Mouse (Mus musculus): ENCODE data around the gene Tm9sf1. TPM values are rescaled to one million over a fixed set of nuclear protein-coding genes. Genes with fewer than 3 reads are reported as not detected.

The Tm9sf1 gene
- 84.3 and 91.1 TPM in 2 replicates for polyA plus RNA-seq (2015; fragmentation: Nextera tagmentation; extraction: Ambion mirVana)

DNA sequence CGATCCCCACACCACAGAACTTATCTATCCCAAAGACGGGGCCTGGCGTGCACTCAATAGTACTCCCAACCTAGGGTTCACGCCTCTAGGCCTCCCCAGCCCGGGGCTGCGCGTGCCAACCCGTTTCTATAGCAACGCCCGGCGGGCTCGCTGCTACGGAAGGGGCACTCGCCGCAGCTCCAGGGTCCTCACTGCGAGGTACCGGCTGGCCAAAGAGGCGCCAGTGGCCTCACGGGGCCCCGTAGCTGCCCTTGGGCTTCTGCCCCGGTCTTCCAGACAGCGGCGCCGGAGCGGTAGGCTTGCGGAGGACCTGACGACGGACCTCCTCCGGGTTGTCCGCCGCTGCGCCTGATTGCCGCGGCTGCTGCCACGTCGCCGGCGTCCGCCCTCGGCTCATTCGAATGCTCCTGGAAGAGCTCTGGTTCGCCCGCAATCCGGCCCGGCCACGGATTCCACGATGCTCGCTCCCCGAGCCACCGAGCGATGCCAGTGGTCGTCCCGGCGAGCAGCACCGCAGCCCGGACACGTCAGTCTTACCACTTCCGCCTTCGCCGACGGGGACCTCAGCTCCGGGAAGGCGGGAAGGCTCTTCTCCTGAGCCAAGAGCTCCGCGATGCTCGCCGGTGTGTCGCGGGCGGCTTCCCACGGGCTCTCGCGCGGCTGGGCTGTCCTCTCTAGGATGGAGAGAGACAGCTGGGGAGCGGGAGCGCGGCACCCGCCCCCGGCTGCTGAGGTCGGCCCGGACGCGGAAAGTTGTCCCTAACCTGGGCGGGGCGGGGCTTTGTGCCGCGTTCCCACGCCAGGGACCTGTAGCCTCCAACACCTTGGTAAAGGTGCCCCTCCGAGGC lies at the start of gene Tm9sf1:
TSS of gene Tm9sf1 (minus strand) at position 747 of the 848 bp plus-strand sequence.
- Histone ChIP-seq H3K9ac (replicated peaks; ENCODE audit: low read depth) (peak within 1 kb of the TSS; percentile 90), H3K9me3 (ENCODE audit: low read length) (no peaks in the 10 kb centered on the region), H3K27me3 (replicated peaks; ENCODE audit: insufficient read depth, low read length) (no peaks in the 10 kb centered on the region), H3K4me2 (replicated peaks; ENCODE audit: low read depth, low read length) (peak within 1 kb of the TSS; percentile 68), H3K36me3 (ENCODE audit: insufficient read depth, low read length) (peaks cover 20% of the 10 kb centered on the region; the same call in 1 of the 2 replicates), H3K4me3 (ENCODE audit: low read depth, low read length) (peak within 1 kb of the TSS; percentile 94), H3K27ac (ENCODE audit: low read length) (peak within 1 kb of the TSS; percentile 94), H3K4me1 (ENCODE audit: insufficient read depth, low read depth, low read length) (peaks cover 5% of the 10 kb centered on the region; the same call in 1 of the 2 replicates)
- DNase-seq (ENCODE audit: low spot score) (peak; percentile 90), ATAC-seq (peak; percentile 90)
- TF ChIP-seq CTCF (IDR thresholded peaks at IDR 0.05) (peak; percentile 40), EP300 (IDR thresholded peaks at IDR 0.05) (no peak)
- 1% methylated on average over 76 of the region's 89 CpGs for WGBS

DNA sequence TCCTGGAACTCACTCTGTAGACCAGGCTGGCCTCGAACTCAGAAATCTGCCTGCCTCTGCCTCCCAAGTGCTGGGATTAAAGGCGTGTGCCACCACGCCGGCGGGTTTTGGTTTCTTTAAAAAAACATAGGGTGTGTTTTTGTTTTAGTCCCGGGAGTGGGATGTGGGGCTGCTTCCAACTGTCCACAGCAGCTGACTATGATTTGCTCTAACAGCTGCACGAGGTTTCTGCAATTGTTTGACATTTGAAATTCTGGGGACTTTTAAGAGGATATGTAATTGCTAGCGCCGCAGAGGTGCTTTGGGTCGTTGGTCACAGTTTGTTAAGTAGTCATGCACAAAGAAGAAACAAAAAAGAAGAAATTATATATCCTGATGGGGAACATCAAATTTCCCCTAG lies 45.8 kb upstream of the Tm9sf1 start:
- no peaks in the 10 kb centered on the region for H3K36me3 ChIP-seq (ENCODE audit: insufficient read depth, low read length)
- H3K27me3 ChIP-seq (replicated peaks; ENCODE audit: insufficient read depth, low read length) = no peaks in the 10 kb centered on the region
- no peak overlapping the region for H3K4me3 ChIP-seq (ENCODE audit: low read depth, low read length)
- DNase-seq (ENCODE audit: low spot score) (no peak), ATAC-seq (no peak)
- H3K9me3 ChIP-seq (ENCODE audit: low read length) = no peaks in the 10 kb centered on the region
- TF ChIP-seq EP300 (IDR thresholded peaks at IDR 0.05) = no peak
- TF ChIP-seq CTCF (IDR thresholded peaks at IDR 0.05) = no peak
- WGBS = 71% methylated on average over 10 of the region's 10 CpGs
- H3K9ac ChIP-seq (replicated peaks; ENCODE audit: low read depth) = no peak overlapping the region
- no peak overlapping the region for H3K4me2 ChIP-seq (replicated peaks; ENCODE audit: low read depth, low read length)
- H3K27ac ChIP-seq (ENCODE audit: low read length) = no peak overlapping the region
- no peaks in the 10 kb centered on the region for H3K4me1 ChIP-seq (ENCODE audit: insufficient read depth, low read depth, low read length)

DNA sequence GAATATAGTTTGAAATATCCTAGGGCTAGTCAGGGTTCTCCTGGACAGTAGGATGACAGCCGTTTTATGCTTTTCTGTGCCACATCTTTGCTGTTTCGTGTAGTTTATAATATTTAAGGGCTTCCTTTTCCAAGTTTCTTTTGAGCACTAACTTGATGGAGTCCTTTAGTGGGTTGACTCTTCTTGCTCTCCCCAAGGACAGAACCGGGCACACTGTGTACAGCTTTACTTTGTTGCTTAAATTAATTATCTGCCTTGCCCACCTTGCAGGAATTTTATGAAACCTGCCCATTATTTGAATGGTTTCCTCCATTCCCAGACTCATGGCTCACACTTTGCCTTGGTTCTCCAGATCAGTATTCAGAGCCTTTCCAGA lies 38.5 kb upstream of the Tm9sf1 start:
- H3K9me3 ChIP-seq (ENCODE audit: low read length) = no peaks in the 10 kb centered on the region
- no peaks in the 10 kb centered on the region for H3K27me3 ChIP-seq (replicated peaks; ENCODE audit: insufficient read depth, low read length)
- DNase-seq (ENCODE audit: low spot score) = no peak
- TF ChIP-seq CTCF (IDR thresholded peaks at IDR 0.05) = no peak
- TF ChIP-seq EP300 (IDR thresholded peaks at IDR 0.05) = no peak
- peak overlapping the region; percentile 73 for H3K4me3 ChIP-seq (ENCODE audit: low read depth, low read length)
- H3K4me2 ChIP-seq (replicated peaks; ENCODE audit: low read depth, low read length) = peak overlapping the region; percentile 77
- peak; percentile 1; the same call in 1 of the 2 replicates for ATAC-seq
- H3K27ac ChIP-seq (ENCODE audit: low read length) = peak overlapping the region; percentile 87; the same call in 1 of the 2 replicates
- WGBS = 6% methylated on average over 3 of the region's 3 CpGs
- H3K9ac ChIP-seq (replicated peaks; ENCODE audit: low read depth) = no peak overlapping the region
- peaks cover 21% of the 10 kb centered on the region for H3K36me3 ChIP-seq (ENCODE audit: insufficient read depth, low read length)
- H3K4me1 ChIP-seq (ENCODE audit: insufficient read depth, low read depth, low read length) = no peaks in the 10 kb centered on the region

DNA sequence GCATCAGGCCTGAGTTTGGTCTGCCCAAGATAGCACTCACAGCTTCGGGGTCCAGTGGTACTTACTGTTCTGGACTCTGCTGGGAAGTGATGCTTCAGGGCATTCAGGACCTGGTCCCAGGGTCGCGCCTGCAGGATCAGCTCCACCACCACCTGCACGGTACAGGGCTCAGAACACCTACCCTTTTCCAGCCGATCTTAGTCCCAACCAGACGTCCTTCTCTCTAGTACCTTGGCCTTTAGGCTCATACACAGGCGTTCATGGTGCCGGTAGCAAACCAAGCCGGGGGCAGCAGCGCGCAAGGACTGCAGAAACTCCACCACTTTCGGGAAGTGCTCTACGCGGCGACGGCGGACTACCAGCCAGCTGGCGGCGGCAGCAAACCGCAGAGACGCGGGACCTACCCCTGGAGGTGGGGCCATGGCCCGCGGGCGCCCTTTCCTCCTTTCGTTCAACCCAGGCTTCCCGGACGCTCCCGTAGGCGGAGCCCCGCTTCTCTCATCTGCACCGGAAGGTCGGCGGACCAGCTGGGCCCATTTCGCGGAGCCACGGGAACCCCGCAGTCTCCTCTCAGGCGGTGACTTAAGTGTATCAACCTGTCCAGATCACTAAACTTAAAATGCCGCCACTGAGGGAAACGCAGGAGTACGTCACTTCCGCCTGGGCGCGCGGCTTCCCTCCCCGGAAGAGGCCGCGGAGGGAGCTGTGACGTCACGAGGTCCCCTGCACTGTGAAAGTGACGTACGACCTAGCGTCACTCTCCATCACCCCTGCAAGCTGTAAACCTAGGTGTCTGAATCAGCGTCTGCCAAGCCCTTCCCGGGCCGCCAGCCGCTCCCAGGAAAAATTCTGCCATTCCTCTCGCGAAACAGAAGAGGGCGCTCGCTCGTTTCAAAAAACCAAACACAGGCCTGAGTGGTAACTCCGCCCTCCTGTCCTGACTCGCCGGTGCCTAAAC lies 37.8 kb upstream of the Tm9sf1 start, which contains the start of gene Tinf2:
TSS of gene Tinf2 (minus strand) at position 661 of the 958 bp plus-strand sequence.
- Histone ChIP-seq H3K36me3 (ENCODE audit: insufficient read depth, low read length) (peaks cover 25% of the 10 kb centered on the region), H3K27ac (ENCODE audit: low read length) (peak within 1 kb of the TSS; percentile 87), H3K4me2 (replicated peaks; ENCODE audit: low read depth, low read length) (peak within 1 kb of the TSS; percentile 77), H3K27me3 (replicated peaks; ENCODE audit: insufficient read depth, low read length) (no peaks in the 10 kb centered on the region), H3K4me1 (ENCODE audit: insufficient read depth, low read depth, low read length) (no peaks in the 10 kb centered on the region), H3K9ac (replicated peaks; ENCODE audit: low read depth) (peak within 1 kb of the TSS; percentile 58), H3K4me3 (ENCODE audit: low read depth, low read length) (peak within 1 kb of the TSS; percentile 73), H3K9me3 (ENCODE audit: low read length) (no peaks in the 10 kb centered on the region)
- DNase-seq (ENCODE audit: low spot score) (peak; percentile 98), ATAC-seq (peak; percentile 97)
- peak; percentile 45 for TF ChIP-seq EP300 (IDR thresholded peaks at IDR 0.05)
- peak; percentile 86 for TF ChIP-seq CTCF (IDR thresholded peaks at IDR 0.05)
- WGBS = under 1% methylated on average over 65 of the region's 66 CpGs

DNA sequence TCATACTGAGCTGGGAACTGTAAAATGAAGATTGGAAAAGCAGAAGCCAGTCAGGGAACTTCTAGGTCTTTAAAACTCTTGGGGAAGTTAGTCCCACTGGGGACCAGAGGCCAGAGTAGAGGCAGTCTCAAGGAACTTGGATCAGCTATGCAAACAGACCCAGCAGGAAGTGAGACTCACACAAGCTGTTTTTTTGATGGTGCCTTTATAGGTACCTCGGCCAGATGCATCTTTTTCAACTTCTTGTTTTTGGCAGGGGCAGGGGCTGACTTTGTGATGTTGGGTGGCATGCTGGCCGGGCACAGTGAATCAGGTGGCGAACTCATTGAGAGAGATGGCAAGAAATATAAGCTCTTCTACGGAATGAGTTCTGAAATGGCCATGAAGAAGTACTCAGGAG lies 34.0 kb upstream of the Tm9sf1 start:
- no peak for TF ChIP-seq EP300 (IDR thresholded peaks at IDR 0.05)
- no peak for TF ChIP-seq CTCF (IDR thresholded peaks at IDR 0.05)
- Histone ChIP-seq H3K36me3 (ENCODE audit: insufficient read depth, low read length) (peaks cover 25% of the 10 kb centered on the region), H3K9ac (replicated peaks; ENCODE audit: low read depth) (no peak overlapping the region), H3K27me3 (replicated peaks; ENCODE audit: insufficient read depth, low read length) (no peaks in the 10 kb centered on the region), H3K9me3 (ENCODE audit: low read length) (no peaks in the 10 kb centered on the region), H3K27ac (ENCODE audit: low read length) (no peak overlapping the region), H3K4me1 (ENCODE audit: insufficient read depth, low read depth, low read length) (no peaks in the 10 kb centered on the region), H3K4me3 (ENCODE audit: low read depth, low read length) (no peak overlapping the region), H3K4me2 (replicated peaks; ENCODE audit: low read depth, low read length) (no peak overlapping the region)
- WGBS = 77% methylated on average over 4 of the region's 4 CpGs
- DNase-seq (ENCODE audit: low spot score) (no peak), ATAC-seq (no peak)

DNA sequence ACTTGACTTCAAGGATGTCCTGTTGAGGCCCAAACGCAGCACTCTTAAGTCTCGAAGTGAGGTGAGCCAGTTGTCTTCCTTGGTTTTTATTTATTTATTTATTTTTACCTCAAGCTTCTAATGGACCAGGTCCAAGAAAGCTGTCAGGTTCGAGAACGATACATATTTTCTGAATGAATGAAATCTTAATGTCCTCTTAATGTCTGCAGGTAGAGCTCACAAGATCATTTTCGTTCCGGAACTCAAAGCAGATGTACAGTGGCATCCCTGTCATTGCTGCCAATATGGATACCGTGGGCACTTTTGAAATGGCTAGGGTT lies 29.1 kb upstream of the Tm9sf1 start:
- no peak overlapping the region for H3K9ac ChIP-seq (replicated peaks; ENCODE audit: low read depth)
- no peak for TF ChIP-seq CTCF (IDR thresholded peaks at IDR 0.05)
- TF ChIP-seq EP300 (IDR thresholded peaks at IDR 0.05) = peak; percentile 0; the same call in 1 of the 2 replicates
- no peak overlapping the region; the same call in 1 of the 2 replicates for H3K27ac ChIP-seq (ENCODE audit: low read length)
- peaks cover 4% of the 10 kb centered on the region; the same call in 1 of the 2 replicates for H3K4me1 ChIP-seq (ENCODE audit: insufficient read depth, low read depth, low read length)
- H3K4me3 ChIP-seq (ENCODE audit: low read depth, low read length) = peak overlapping the region; percentile 84; the same call in 1 of the 2 replicates
- DNase-seq (ENCODE audit: low spot score) (no peak), ATAC-seq (no peak)
- H3K36me3 ChIP-seq (ENCODE audit: insufficient read depth, low read length) = peaks cover 9% of the 10 kb centered on the region; the same call in 1 of the 2 replicates
- no peaks in the 10 kb centered on the region for H3K27me3 ChIP-seq (replicated peaks; ENCODE audit: insufficient read depth, low read length)
- no peaks in the 10 kb centered on the region for H3K9me3 ChIP-seq (ENCODE audit: low read length)
- H3K4me2 ChIP-seq (replicated peaks; ENCODE audit: low read depth, low read length) = peak overlapping the region; percentile 83
- 65% methylated on average over 7 of the region's 7 CpGs for WGBS

Measured in lung, postnatal 0 days (tissue).